Comparison of ENCODE assay signal across 12 mouse cellular contexts in genomic region chr12:79629945-79630850, GRCm38 (mm10).
DNase-seq lines count a peak whose midpoint lies in the region; ATAC-seq and TF ChIP-seq lines count a peak whose summit lies in the region.
"Had no signal": no experiment of that assay in that cellular context is flagged by ENCODE, and none has a peak within 500 bp of the region (broad histone marks: within the 10 kb centered on the region; RNA-seq: fewer than 3 reads in every experiment).

No protein-coding gene starts in this region.

- peak overlapping the region; percentile 62; the same call in 1 of the 2 replicates for H3K27ac ChIP-seq in heart, embryonic 10.5 days
- 0 out of 2 replicates have a peak overlapping the region, but pooled peaks have one; percentile 2 for H3K27ac ChIP-seq in embryonic facial prominence, embryonic 15.5 days (replicated peaks)
- peak overlapping the region; percentile 64 for H3K27ac ChIP-seq in liver, postnatal 0 days (ENCODE audit: low read depth)
- no peak overlapping the region; the same call in 1 of the 2 replicates for H3K27ac ChIP-seq in left cerebral cortex, adult 2 months
- no peak overlapping the region for H3K27ac ChIP-seq in forebrain, embryonic 16.5 days (ENCODE audit: low read length)
- H3K27ac ChIP-seq in forebrain, embryonic 11.5 days (ENCODE audit: low read depth, low read length): no peak overlapping the region

- no peak for TF ChIP-seq CTCF in liver, postnatal 0 days (IDR thresholded peaks at IDR 0.05; ENCODE audit: low read depth)
- no peak for TF ChIP-seq CTCF in left cerebral cortex, adult 2 months (IDR thresholded peaks at IDR 0.05)

- no peaks in the 10 kb centered on the region for H3K27me3 ChIP-seq in heart, embryonic 10.5 days (ENCODE audit: insufficient read depth, poor library complexity, severe bottlenecking)
- no peaks in the 10 kb centered on the region for H3K27me3 ChIP-seq in embryonic facial prominence, embryonic 15.5 days
- H3K27me3 ChIP-seq in liver, postnatal 0 days (ENCODE audit: insufficient read depth, low read length): no peaks in the 10 kb centered on the region
- H3K27me3 ChIP-seq in forebrain, embryonic 16.5 days (replicated peaks; ENCODE audit: control insufficient read depth, insufficient read depth, low read length): no peaks in the 10 kb centered on the region
- H3K27me3 ChIP-seq in forebrain, embryonic 11.5 days (ENCODE audit: control insufficient read depth, insufficient read depth, low read length): no peaks in the 10 kb centered on the region

- H3K4me1 ChIP-seq in heart, embryonic 10.5 days: peaks cover 31% of the 10 kb centered on the region
- peaks cover 27% of the 10 kb centered on the region for H3K4me1 ChIP-seq in embryonic facial prominence, embryonic 15.5 days
- H3K4me1 ChIP-seq in liver, postnatal 0 days (ENCODE audit: insufficient read depth): peaks cover 12% of the 10 kb centered on the region
- H3K4me1 ChIP-seq in forebrain, embryonic 16.5 days (replicated peaks; ENCODE audit: control insufficient read depth, insufficient read depth, low read length): peaks cover 8% of the 10 kb centered on the region
- peaks cover 11% of the 10 kb centered on the region; the same call in 1 of the 2 replicates for H3K4me1 ChIP-seq in forebrain, embryonic 11.5 days (replicated peaks; ENCODE audit: control insufficient read depth, insufficient read depth, low read length)

- TF ChIP-seq EP300 in liver, postnatal 0 days (IDR thresholded peaks at IDR 0.05; ENCODE audit: low read depth): peak; percentile 47; the same call in 1 of the 2 replicates

- intact Hi-C loops in heart, postnatal 36 days (cut with DNase I): no loop called here
- intact Hi-C loops in left cerebral cortex, adult 2 months (cut with DNase I): no loop called here

- no peak for DNase-seq in heart, embryonic 10.5 days (ENCODE audit: low spot score)
- no peak for DNase-seq in heart, postnatal 36 days
- DNase-seq in B cell, adult 2 months: peak; percentile 46 to 51
- no peak for DNase-seq in liver, postnatal 0 days
- DNase-seq in left cerebral cortex, adult 2 months (ENCODE audit: extremely low spot score in 1 of 2, low spot score in 2 of 2): no peak
- no peak for DNase-seq in forebrain, embryonic 11.5 days (ENCODE audit: low spot score)
- DNase-seq: adrenal gland, postnatal 36 days; cerebellum, postnatal 14 days had no signal

- no peaks in the 10 kb centered on the region for H3K9me3 ChIP-seq in heart, embryonic 10.5 days
- no peaks in the 10 kb centered on the region for H3K9me3 ChIP-seq in embryonic facial prominence, embryonic 15.5 days (replicated peaks)
- H3K9me3 ChIP-seq in liver, postnatal 0 days (ENCODE audit: low read length): no peaks in the 10 kb centered on the region
- H3K9me3 ChIP-seq in forebrain, embryonic 16.5 days (ENCODE audit: control insufficient read depth, low read length): no peaks in the 10 kb centered on the region
- no peaks in the 10 kb centered on the region for H3K9me3 ChIP-seq in forebrain, embryonic 11.5 days (ENCODE audit: control insufficient read depth, low read length)

- no peaks in the 10 kb centered on the region for H3K36me3 ChIP-seq in heart, embryonic 10.5 days
- H3K36me3 ChIP-seq in embryonic facial prominence, embryonic 15.5 days: no peaks in the 10 kb centered on the region
- no peaks in the 10 kb centered on the region for H3K36me3 ChIP-seq in liver, postnatal 0 days (replicated peaks; ENCODE audit: insufficient read depth, low read length)
- H3K36me3 ChIP-seq in forebrain, embryonic 16.5 days (ENCODE audit: control insufficient read depth, insufficient read depth): no peaks in the 10 kb centered on the region
- no peaks in the 10 kb centered on the region for H3K36me3 ChIP-seq in forebrain, embryonic 11.5 days (ENCODE audit: control insufficient read depth, insufficient read depth, low read length)

- no peak overlapping the region for H3K4me3 ChIP-seq in heart, embryonic 10.5 days
- H3K4me3 ChIP-seq in embryonic facial prominence, embryonic 15.5 days (replicated peaks): no peak overlapping the region
- no peak overlapping the region for H3K4me3 ChIP-seq in liver, postnatal 0 days (ENCODE audit: low read depth, low read length)
- H3K4me3 ChIP-seq in left cerebral cortex, adult 2 months: no peak overlapping the region
- no peak overlapping the region for H3K4me3 ChIP-seq in forebrain, embryonic 16.5 days (replicated peaks; ENCODE audit: low read length)
- H3K4me3 ChIP-seq in forebrain, embryonic 11.5 days (ENCODE audit: low read depth, low read length): no peak overlapping the region
- H3K4me3 ChIP-seq: erythroblast, embryonic 14.5 days had no signal

- no peak for ATAC-seq in embryonic facial prominence, embryonic 15.5 days (ENCODE audit: insufficient number of reproducible peaks, low FRiP score, low TSS enrichment, low read depth)
- ATAC-seq in liver, postnatal 0 days: peak; percentile 54
- no peak for ATAC-seq in forebrain, embryonic 16.5 days
- ATAC-seq in forebrain, embryonic 11.5 days (replicated peaks; ENCODE audit: low FRiP score): no peak
- ATAC-seq: hindbrain, embryonic 16.5 days had no signal

- WGBS in heart, embryonic 10.5 days: 76% methylated on average over 7 of the region's 7 CpGs
- 76% methylated on average over 7 of the region's 7 CpGs for WGBS in embryonic facial prominence, embryonic 15.5 days
- WGBS in liver, postnatal 0 days (ENCODE audit: insufficient replicate concordance): 54% methylated on average over 7 of the region's 7 CpGs
- WGBS in forebrain, embryonic 16.5 days: 94% methylated on average over 7 of the region's 7 CpGs
- WGBS in forebrain, embryonic 11.5 days: 90% methylated on average over 7 of the region's 7 CpGs

- no peak overlapping the region for H3K4me2 ChIP-seq in embryonic facial prominence, embryonic 15.5 days (replicated peaks)
- no peak overlapping the region for H3K4me2 ChIP-seq in liver, postnatal 0 days (ENCODE audit: low read depth, low read length)
- H3K4me2 ChIP-seq in forebrain, embryonic 16.5 days (ENCODE audit: low read length): no peak overlapping the region
- H3K4me2 ChIP-seq in forebrain, embryonic 11.5 days (ENCODE audit: low read depth, low read length, severe bottlenecking): no peak overlapping the region

- no peak overlapping the region for H3K9ac ChIP-seq in embryonic facial prominence, embryonic 15.5 days
- H3K9ac ChIP-seq in liver, postnatal 0 days (replicated peaks): no peak overlapping the region
- no peak overlapping the region for H3K9ac ChIP-seq in forebrain, embryonic 16.5 days (replicated peaks; ENCODE audit: low read depth, low read length)
- no peak overlapping the region for H3K9ac ChIP-seq in forebrain, embryonic 11.5 days (ENCODE audit: low read length)

Comparison
In these comparisons a context has a peak if more than half of its experiments do, and no peak if none do; other contexts are left out.
1. DNase-seq: peak in B cell, adult 2 months (2 of 2); none in heart, embryonic 10.5 days (single experiment), heart, postnatal 36 days (0 of 2), liver, postnatal 0 days (single experiment), left cerebral cortex, adult 2 months (0 of 2) and forebrain, embryonic 11.5 days (single experiment).
2. H3K27ac ChIP-seq: peak in heart, embryonic 10.5 days (single experiment), embryonic facial prominence, embryonic 15.5 days (single experiment) and liver, postnatal 0 days (single experiment); none in left cerebral cortex, adult 2 months (single experiment), forebrain, embryonic 16.5 days (single experiment) and forebrain, embryonic 11.5 days (single experiment).